Mouse (Mus musculus): ENCODE data around the gene Casr.

Gene Casr

DNA sequence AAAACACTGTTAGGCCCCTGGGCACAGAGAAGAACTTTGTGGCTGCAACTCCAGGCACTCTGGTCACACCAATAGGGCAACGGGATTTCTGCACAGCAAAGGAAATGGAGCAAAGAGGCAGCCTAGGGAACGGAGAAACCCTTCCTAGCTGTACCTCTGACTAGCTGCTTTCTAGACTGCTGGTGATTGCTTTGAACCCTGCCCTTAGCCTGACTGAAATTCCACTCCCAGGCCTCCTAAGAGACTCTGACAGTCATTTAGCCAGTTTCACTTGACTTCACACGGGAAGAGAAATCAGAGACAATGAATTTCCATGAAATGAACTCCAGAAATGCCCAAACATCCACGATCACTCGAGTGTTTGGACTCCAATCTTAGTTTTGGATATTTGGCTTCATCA is 38.8 kb downstream of the Casr start:
- DNase-seq (ENCODE audit: low spot score in 2 of 2): no peak

DNA sequence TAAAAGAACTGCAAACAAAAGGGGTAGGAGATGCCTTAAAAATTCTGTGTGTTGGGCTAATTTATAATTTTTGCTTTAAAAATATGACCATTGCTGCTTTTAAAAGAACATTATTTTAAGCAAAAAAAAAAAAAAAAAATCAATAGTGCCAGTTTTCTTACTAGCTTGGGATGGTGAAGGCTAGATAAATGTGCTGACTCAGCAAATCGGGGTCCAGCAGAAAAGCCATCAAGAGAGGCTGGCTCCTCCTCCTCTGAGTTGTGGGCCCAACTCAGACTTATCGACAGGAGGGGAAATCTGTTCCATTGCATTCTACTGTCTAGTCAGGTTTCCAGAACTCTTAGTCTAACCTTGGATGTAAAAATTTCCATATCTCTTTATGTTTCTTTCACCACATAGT is 45.6 kb downstream of the Casr start:
- DNase-seq (ENCODE audit: low spot score in 2 of 2): no peak

DNA sequence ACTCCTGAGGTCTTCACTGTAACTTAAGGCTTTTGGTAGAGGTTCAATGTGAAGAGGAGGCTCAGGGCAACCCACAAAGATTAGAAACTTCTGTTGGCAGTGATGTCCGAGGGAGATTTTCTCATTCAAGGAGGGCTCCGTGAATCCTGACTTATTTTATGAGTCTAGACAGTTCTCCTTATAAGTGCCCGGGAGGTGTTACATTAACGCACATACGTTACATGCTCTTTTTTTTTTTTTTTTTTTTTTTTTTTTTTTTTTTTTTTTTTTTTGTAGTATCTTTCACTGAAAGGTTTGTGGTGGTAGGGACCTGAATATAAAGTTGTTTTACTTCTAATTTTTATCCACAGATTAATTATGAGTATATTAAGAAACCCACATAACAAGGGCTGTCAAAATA is 54.6 kb downstream of the Casr start:
- DNase-seq (ENCODE audit: low spot score in 2 of 2): no peak

DNA sequence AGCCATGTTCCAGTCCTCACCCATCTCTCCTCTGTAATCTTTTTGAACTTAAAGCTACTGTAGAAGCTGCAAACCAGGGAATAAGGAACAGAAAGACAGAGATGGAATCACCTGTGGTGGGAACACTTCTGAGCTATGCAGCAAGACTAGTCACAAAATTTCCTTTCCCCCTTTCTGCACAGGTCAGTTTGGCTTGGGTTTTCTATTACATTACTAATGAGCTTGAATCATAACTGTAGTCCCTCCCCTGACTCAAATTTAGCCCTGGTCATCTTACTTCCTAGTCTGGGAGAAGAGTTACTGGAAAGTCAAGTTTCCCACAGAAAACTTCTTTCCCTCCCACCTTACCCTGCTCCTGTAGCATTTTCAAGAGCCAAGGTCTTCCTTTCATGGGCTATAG is 55.1 kb downstream of the Casr start:
- DNase-seq (ENCODE audit: low spot score in 2 of 2): no peak

DNA sequence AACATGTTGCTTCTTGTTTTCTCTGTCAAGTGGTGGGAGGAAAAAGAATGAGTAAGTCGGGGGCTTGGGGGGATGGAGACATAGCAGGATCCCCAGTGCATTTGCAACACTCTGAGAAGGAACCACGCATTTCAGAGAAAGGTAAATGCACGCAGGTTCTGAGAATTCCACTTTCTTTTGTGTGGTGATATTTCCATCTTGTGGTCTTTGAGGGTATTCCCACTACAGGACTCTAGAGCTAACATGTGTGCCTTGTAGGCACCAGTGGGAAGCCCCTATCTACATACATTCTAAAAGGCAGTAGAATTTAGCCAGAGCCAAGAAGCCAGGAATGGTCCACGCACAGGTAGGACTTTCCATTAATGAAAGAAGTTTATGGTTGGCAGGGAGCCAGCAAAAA is 56.0 kb downstream of the Casr start:
- no peak for DNase-seq (ENCODE audit: low spot score in 2 of 2)

DNA sequence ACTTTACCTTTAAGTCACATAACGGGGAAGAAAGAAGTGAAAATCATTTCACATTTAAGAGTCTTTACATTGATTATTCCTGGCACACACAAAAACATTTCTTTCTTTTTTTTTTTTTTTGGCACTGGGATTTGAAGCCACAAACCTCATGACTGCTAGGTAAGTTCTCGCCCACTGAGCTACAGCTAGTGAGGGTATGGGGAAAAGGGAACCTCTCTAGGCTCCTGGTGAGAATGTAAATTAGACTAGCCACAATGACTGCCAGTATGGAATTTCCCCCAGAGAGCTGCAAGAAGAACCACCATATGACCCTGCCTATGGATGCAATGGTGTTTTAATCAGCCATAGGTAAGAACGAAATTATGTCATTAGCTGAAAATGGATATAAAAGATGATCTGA is 56.8 kb downstream of the Casr start:
- no peak for DNase-seq (ENCODE audit: low spot score in 2 of 2)

DNA sequence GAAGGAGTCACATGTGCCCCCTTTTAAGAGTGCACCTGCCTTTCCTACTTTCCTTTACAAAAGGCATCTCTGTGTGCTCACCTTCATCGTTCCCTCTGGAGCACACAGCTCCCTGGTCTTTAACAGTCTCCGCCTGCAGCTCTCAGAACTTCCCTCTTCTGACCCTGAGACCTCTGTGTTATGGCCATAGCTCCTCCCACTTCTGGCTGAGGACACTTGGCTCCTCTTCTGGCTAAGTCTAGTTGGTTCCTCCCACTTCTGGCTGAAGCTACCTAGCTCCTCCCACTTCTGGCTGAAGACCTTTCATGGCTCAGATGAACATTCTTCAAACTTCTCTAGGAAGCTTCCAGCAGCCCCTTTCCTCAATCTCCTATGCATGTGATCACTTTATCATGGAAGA is 59.7 kb downstream of the Casr start:
- DNase-seq (ENCODE audit: low spot score in 2 of 2): no peak

DNA sequence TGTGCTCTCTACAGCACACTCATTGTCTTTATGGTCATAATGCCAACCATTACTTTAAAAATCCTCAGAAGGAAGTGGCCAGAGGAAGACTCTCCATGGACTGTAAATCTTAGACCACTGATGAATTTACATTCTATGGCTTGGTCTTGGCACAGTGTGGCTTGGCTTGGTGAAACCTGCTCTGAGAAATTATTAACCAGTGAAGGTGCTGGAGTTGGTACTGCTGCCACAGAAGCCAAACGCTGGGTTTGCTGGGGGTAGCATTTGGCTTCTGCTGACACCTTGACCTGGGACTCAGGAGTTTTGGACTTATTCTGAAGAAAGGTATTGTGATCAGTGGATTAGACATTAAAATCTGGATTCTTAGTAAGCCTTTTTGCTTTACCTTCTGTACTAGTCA is 69.5 kb downstream of the Casr start:
- DNase-seq (ENCODE audit: low spot score in 2 of 2): no peak

DNA sequence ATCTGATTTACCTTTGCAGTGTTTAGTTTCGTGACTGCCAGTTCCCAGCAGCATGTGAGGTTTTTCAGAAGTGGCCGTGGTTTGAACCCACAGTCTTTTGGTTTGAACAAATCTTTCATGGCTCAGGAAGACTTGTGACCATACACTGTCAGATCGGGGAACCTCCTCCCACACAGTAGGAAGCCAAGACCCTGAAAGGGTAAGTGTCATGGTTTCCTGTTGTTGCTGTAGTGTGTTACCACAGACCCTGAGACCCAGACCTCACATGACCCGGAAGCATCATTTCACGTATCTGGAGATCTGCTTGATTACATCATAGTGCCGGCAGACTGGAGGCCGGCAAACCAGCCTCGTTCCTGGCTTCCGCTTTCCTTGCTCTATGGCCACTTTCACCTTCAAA is 85.1 kb downstream of the Casr start:
- no peak for DNase-seq (ENCODE audit: low spot score in 2 of 2)

DNA sequence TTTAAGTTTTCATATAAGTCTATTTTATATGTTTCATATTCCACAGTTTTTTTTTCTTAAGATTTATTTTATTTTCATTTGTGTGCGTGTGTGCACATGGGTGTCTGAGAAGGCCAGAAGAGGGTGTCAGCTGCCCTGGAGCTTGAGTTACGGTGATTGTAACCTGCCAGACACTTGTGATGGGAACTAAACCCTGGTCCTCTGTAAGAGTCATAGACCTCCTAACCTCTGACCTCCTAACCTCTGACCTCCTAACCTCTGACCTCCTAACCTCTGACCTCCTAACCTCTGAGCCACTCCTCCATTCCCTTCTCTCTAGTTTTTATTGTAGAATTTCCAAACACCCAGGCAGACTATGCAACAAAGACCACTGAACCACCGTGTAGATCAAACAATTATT is 86.4 kb downstream of the Casr start:
- DNase-seq (ENCODE audit: low spot score in 2 of 2): no peak

DNA sequence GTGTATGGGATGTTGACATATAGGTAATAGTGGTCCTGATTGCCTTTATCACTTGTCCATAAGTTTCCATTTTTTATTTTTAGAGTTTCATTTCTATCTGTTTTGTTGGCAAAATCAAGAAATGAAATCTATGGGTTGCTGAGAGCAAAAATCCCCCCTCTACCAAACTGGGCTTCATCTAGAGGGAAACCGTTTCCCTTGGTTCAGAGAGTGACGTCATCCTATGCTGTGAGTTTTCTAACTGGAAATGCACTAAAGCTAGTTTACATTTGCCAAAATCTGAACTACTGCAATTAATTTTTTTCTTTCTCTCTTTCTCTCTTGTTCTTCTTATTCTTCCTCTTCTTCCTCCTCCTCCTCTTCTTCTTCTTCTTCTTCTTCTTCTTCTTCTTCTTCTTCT is 87.1 kb downstream of the Casr start:
- no peak for DNase-seq (ENCODE audit: low spot score in 2 of 2)

DNA sequence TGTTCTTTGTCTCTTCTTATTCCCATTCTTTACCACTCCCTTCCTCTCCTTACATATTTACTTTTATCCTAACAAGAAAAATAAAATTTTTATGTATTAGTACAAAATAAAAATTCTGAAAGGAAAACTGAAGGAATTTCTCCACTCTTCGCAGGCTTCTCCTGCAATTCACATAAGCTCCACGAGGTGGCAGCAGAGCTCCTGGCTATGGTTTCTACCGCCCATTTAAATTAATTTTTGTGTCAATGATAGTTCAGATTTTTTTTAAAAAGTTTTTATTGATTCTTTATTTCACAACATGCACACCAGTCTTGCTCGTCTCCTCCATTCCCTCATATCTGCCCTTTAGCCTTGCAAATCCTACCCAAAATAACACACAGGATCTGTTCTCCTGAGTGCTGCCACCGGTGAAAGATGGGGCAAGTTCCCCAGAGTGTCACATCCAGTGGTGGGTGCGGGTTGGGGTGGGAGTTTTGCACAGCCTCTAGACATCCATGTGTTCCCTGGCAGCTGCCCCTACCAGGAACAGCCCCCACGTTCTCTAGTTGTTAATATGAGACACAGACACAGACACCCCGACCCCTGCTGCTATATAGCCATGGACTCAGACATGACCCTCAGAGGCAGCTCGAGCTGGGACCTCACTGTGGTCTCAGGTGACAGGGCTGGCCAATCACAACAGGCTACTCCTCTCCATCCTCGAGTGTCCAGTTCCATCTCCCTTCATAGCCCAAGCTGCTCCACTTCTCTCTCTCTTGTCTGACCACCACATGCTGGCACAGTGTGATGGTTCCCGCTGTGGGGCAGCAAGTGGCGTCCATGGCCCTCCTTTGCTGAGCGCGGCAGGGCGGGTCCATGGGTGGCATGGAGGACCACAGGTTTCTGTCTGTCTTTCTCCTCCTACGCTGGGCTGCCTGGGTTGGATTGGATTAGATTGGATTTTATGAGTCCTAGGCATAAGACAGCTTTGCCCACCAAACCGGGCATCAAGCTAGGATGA is 88.4 kb downstream of the Casr start:
- peak in 1 of 2 experiments; percentile 27 for DNase-seq (ENCODE audit: low spot score in 2 of 2)

DNA sequence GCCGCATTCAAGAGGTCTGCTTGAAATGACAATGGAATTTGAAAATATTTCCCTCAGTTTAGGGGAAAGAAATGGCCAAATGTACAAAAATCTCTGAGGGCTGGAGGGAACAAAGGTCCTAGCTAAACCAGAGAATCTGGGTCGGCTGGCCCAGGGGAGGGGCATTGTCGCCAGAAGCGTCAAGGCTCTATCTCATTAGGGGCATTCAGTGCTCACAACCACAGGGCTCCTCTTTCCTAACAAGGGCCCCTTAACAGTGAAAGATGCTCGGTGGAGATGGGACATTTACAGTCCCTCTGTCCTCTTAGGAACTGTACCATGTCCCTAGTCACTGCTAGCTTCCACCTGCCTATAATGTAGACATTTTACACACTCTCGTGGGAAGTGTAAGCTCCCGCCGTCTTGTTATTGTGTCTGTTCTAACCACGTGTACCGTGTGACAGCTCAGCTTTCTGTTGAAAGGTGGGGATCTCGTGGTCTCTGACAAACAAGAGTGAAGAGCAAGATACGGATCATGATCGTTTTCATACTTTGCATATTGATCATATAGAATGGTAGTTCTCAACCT is 90.8 kb downstream of the Casr start:
- DNase-seq (ENCODE audit: low spot score in 2 of 2): no peak

DNA sequence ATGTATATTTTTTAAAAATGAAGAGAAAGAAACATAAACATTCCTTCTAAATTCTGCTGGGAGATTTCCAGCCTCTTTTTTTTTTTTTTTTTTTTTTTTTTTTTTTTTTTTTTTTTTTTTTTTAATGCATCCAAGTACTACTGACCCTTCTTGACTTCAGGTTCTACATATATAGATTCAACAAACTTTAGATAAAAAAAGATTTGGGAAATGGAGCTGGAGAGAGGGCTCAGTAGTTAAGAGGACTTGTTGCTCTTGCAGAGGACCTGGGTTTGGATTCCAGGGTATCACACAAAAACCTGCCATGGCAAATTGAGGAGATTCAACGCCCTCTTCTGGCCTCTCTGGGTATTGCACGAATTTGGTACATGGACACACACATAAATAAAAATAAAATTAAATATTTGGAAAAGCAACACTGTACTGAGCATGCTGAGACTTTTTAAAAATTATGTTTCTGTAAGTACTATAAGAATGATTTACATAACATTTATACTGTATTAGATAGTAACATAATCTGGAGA is 91.9 kb downstream of the Casr start:
- peak in 1 of 2 experiments; percentile 16 for DNase-seq (ENCODE audit: low spot score in 2 of 2)

DNA sequence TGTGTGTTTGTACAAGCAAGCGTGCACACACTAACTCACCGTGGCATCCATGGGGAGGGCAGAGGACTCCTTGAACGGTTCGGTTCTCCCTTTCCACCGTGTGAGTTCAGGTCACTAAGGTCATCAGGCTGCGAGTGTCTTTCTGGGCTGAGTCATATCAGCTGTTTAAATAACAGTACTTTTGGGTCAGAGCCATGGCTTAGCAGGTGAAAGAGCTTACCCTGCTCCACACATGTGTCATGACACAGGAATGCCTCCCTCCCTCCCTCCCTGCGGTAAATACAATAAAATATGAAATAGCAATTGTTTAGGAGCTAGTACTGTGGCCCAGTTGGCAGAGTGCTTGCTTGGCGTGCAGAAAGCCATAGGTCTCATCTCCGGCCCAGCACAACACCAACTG is 92.6 kb downstream of the Casr start:
- DNase-seq (ENCODE audit: low spot score in 2 of 2): peak; percentile 27 to 39

DNA sequence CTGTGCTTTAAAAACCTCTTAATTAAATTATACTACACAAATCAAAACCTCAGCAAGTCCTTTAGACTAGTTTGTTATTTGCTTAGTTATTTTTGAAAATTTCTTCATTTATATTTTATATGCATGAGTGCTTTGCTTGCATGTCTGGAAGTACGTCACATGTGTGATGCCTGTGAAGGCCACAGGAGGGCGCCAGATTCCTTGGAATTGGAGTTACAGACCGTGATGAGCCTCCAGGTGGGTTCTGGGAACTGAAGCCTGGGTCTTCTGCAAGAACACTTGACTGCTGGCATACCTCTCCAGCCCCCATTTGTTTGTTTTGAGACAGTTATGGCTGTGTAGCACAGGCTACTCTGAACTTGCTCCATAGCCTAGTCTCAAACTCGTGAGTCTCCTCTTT is 93.1 kb downstream of the Casr start:
- DNase-seq (ENCODE audit: low spot score in 2 of 2): no peak

DNA sequence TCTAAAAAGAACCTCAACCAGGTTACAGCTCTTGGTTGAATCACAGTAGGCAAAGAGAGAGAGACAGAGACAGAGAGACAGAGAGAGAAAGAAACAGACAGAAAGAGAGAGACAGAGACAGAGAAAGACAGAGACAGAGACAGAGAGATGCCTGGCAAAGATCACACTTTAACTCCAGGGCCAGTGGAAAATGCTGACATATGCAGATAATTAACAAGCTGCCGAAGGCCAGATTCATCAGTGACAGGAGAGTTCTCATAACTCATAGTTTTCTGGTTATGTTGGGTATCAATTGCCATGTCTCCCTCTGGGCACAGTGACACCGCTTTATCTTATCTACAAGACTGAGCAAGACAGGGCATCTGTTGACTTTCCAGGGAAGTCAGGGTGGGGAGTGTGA is 94.0 kb downstream of the Casr start:
- DNase-seq (ENCODE audit: low spot score in 2 of 2): no peak

DNA sequence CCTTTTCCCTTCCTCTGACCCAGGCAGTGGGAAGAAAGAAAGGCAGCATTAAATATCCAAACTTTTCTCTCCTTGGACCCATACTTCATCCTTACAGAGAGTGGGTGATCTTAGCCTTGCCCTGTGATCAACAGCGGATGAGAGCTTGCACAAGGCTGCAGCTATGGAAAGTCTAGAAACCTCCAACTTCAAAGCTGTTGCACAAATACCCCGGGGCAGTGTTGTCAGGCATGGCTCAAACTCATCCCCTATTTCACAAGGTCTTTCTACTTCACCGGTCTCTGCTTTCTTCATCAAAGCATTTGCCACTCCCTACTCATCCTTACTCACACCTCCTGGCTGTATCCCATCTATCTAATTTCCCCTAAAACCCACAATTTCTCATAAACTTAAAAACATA is 96.5 kb downstream of the Casr start:
- DNase-seq (ENCODE audit: low spot score in 2 of 2): no peak

DNA sequence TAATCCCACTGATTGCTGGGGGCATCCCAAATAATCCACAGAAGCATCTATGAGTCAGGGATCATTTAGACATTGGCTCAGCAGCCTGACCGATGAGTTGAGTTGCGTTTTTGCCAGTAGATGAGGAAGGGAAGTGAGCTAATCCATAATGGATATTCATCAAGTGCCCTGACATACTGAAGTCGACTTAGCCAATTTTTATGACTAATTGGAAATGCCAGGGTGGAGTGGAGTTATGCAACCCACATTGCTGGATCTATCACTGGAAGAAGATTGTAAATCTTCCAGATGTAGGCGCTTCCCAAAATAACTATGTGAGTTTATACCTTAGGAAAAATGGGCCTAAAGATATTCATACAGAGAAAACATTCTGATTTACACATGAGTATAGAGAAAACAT is 97.9 kb downstream of the Casr start:
- DNase-seq (ENCODE audit: low spot score in 2 of 2): no peak

DNA sequence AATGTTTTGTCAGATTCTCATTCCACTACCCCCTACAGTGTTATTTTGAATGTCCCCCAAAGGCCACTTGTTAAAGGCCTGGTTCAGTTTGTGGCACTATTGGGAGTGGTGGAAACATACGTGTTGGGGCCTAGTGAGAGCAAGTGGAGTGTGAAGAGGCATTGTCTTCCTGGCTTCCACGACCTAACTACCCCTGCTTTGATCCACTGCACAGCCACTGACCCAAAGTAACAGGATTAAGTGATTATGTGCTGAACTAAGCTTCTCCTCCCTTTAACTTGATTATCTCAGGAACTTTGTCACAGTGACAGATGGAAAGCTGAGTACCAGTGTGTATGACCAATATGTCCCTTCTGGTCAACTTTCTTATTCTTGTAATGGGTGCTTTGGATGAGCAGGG is 101.5 kb downstream of the Casr start:
- DNase-seq (ENCODE audit: low spot score in 2 of 2): no peak

DNA sequence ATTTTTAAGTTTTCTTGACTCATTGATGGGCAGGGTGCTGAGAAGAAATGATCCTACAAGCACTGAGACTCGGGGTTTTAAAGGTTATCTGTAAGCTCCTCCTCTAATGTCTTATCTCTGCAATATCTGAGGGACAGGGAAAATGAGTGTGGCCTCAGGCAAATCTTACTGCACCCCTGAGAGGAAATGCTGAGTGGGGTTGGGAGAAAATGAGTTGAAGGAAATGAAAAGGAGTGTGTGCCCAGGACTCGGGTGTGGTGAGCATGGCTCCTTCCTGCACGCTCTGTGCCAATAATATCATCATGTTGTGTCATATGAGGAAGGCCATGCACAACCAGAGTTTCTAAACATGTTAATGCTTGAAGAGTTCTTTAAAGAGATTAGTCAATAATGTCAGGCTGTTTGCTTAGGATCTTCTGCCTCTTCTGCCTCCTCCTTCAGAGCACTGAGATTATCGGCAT is 106.6 kb downstream of the Casr start, which contains the start of gene Stfa3:
Gene Stfa3 (minus strand): TSS at position 51 of the 461 bp plus-strand sequence.
- DNase-seq (ENCODE audit: low spot score in 2 of 2): no peak

All from urinary bladder, adult 18-20 months (tissue).